Mouse (Mus musculus) forebrain, embryonic 12.5 days (tissue): Measurements from ENCODE around the gene Il1f8. TPM values are rescaled to one million over a fixed set of nuclear protein-coding genes. Genes with fewer than 3 reads are reported as not detected.

Source experiments
- polyA plus RNA-seq: library from polyadenylated mRNA; unstranded; fragments of >200 nt; fragmentation: Nextera tagmentation; extraction: Ambion mirVana; gene quantifications from 2 replicates; pipeline ENCODE4 v1.2.1, GENCODE M21; 2016

Il1f8 gene
- polyA plus RNA-seq, 1 experiment from 2014 or later: not detected

Other genes starting within 250 kb of the Il1f8 start
- gene Hnmt, start 103.8 kb upstream of the Il1f8 start, polyA plus RNA-seq: 0.99 and 1.4 TPM in 2 replicates
- not detected in 2 replicates for gene Tbpl2, start 56.6 kb upstream of the Il1f8 start, polyA plus RNA-seq
- not detected in 2 replicates for gene Il1f9, start 33.3 kb downstream of the Il1f8 start, polyA plus RNA-seq
- gene Il1f6, start 62.3 kb downstream of the Il1f8 start, polyA plus RNA-seq: not detected in 2 replicates
- not detected in 2 replicates for gene Il1f5, start 123.8 kb downstream of the Il1f8 start, polyA plus RNA-seq
- gene Il1f10, start 138.0 kb downstream of the Il1f8 start, polyA plus RNA-seq: not detected in 2 replicates
- not detected in 2 replicates for gene Il1rn, start 183.7 kb downstream of the Il1f8 start, polyA plus RNA-seq
- gene Psd4, start 214.4 kb downstream of the Il1f8 start, polyA plus RNA-seq: 0.29 and 1.0 TPM in 2 replicates